Mouse (Mus musculus) midbrain, embryonic 10.5 days (tissue): ENCODE data around the gene Snca. TPM values are rescaled to one million over a fixed set of nuclear protein-coding genes. Genes with fewer than 3 reads are reported as not detected.

Source experiments
- DNase-seq: peaks from one replicate; pipeline ENCODE4 v3.0.0-alpha.2; 2017; ENCODE audit warnings: low spot score
- H3K27ac ChIP-seq: fragments of 300-500 bp; sonication (generic); replicated peaks from 2 replicates; pipeline ENCODE4 v1.5.1; 2016; ENCODE audit warnings: mild to moderate bottlenecking
- H3K27me3 ChIP-seq: fragments of 300-500 bp; sonication (generic); 2 replicates; pipeline ENCODE4 v1.6.1; 2016; ENCODE audit warnings: low read depth, mild to moderate bottlenecking; ENCODE audit not compliant: poor library complexity, severe bottlenecking
- H3K36me3 ChIP-seq: fragments of 300-500 bp; sonication (generic); 2 replicates; pipeline ENCODE4 v1.6.1; 2016; ENCODE audit warnings: mild to moderate bottlenecking, moderate library complexity
- H3K4me1 ChIP-seq: fragments of 300-500 bp; sonication (generic); 2 replicates; pipeline ENCODE4 v1.6.1; 2016
- H3K4me3 ChIP-seq: fragments of 300-500 bp; sonication (generic); 2 replicates; pipeline ENCODE4 v1.5.1; 2016; ENCODE audit warnings: mild to moderate bottlenecking, moderate library complexity
- H3K9me3 ChIP-seq: fragments of 300-500 bp; sonication (generic); replicated peaks from 2 replicates; pipeline ENCODE4 v1.6.1; 2016; ENCODE audit warnings: mild to moderate bottlenecking
- WGBS: fragments of 180-500 bp; shearing (Covaris S2); methylation state at CpG from one replicate; pipeline ENCODE4 v1.1.7; 2016; 5-methylcytosine and 5-hydroxymethylcytosine counted together
- polyA plus RNA-seq: library from polyadenylated mRNA; unstranded; fragments of >200 nt; fragmentation: Nextera tagmentation; extraction: Ambion mirVana; gene quantifications from 2 replicates; pipeline ENCODE4 v1.2.1, GENCODE M21; 2016

Gene Snca
- 16.0 and 18.5 TPM in 2 replicates for polyA plus RNA-seq

- Histone ChIP-seq H3K9me3 (no peaks in the 10 kb centered on the region), H3K27me3 (peaks cover 11% of the 10 kb centered on the region), H3K4me3 (peak within 1 kb of the TSS; percentile 64), H3K4me1 (peaks cover 16% of the 10 kb centered on the region), H3K36me3 (no peaks in the 10 kb centered on the region), H3K27ac (peak within 1 kb of the TSS; percentile 88)
- DNase-seq = no peak
- WGBS = 2% methylated on average over 14 of the region's 14 CpGs
Observed at GRCm38 (mm10) chr6:60829282-60829891, at the start of gene Snca. Gene Snca, minus strand, starts transcription at chr6:60829855.

GRCm38 (mm10) chr6:60870126-60870525 is 40.5 kb upstream of the Snca start:
- Histone ChIP-seq H3K9me3 (no peaks in the 10 kb centered on the region), H3K4me1 (no peaks in the 10 kb centered on the region), H3K4me3 (no peak overlapping the region), H3K27ac (no peak overlapping the region), H3K27me3 (no peaks in the 10 kb centered on the region), H3K36me3 (no peaks in the 10 kb centered on the region)
- no peak for DNase-seq
- 61% methylated on average over 1 of the region's 1 CpGs for WGBS

GRCm38 (mm10) chr6:60856599-60856998 is 26.9 kb upstream of the Snca start:
- Histone ChIP-seq H3K4me1 (no peaks in the 10 kb centered on the region), H3K9me3 (no peaks in the 10 kb centered on the region), H3K4me3 (no peak overlapping the region), H3K27ac (no peak overlapping the region), H3K36me3 (no peaks in the 10 kb centered on the region), H3K27me3 (no peaks in the 10 kb centered on the region)
- no peak for DNase-seq
- 85% methylated on average over 2 of the region's 2 CpGs for WGBS

- no peak overlapping the region for H3K27ac ChIP-seq
- H3K36me3 ChIP-seq = no peaks in the 10 kb centered on the region
- WGBS = 86% methylated on average over 2 of the region's 2 CpGs
- H3K4me1 ChIP-seq = no peaks in the 10 kb centered on the region
- no peak overlapping the region for H3K4me3 ChIP-seq
- no peaks in the 10 kb centered on the region for H3K27me3 ChIP-seq
- no peak for DNase-seq
- H3K9me3 ChIP-seq = no peaks in the 10 kb centered on the region
Observed at GRCm38 (mm10) chr6:60851690-60852089, 22.0 kb upstream of the Snca start.

- Histone ChIP-seq H3K4me3 (peak overlapping the region; percentile 64), H3K9me3 (no peaks in the 10 kb centered on the region), H3K27me3 (peaks cover 11% of the 10 kb centered on the region), H3K4me1 (peaks cover 16% of the 10 kb centered on the region), H3K27ac (peak overlapping the region; percentile 88), H3K36me3 (no peaks in the 10 kb centered on the region)
- peak; percentile 77 for DNase-seq
- WGBS = 2% methylated on average over 35 of the region's 35 CpGs
Observed at GRCm38 (mm10) chr6:60828429-60829264, 1.0 kb downstream of the Snca start.

GRCm38 (mm10) chr6:60828047-60828428 is 1.6 kb downstream of the Snca start:
- WGBS = 35% methylated on average over 1 of the region's 1 CpGs
- no peaks in the 10 kb centered on the region for H3K9me3 ChIP-seq
- peak overlapping the region; percentile 64 for H3K4me3 ChIP-seq
- peaks cover 11% of the 10 kb centered on the region for H3K27me3 ChIP-seq
- peaks cover 16% of the 10 kb centered on the region for H3K4me1 ChIP-seq
- H3K36me3 ChIP-seq = no peaks in the 10 kb centered on the region
- DNase-seq = peak; percentile 16
- H3K27ac ChIP-seq = peak overlapping the region; percentile 88

- Histone ChIP-seq H3K27me3 (peaks cover 11% of the 10 kb centered on the region), H3K4me3 (no peak overlapping the region), H3K4me1 (peaks cover 16% of the 10 kb centered on the region), H3K27ac (no peak overlapping the region), H3K36me3 (no peaks in the 10 kb centered on the region), H3K9me3 (no peaks in the 10 kb centered on the region)
- DNase-seq = no peak
- 53% methylated on average over 1 of the region's 1 CpGs for WGBS
Observed at GRCm38 (mm10) chr6:60827290-60827689, 2.4 kb downstream of the Snca start.

- 86% methylated on average over 1 of the region's 1 CpGs for WGBS
- Histone ChIP-seq H3K36me3 (no peaks in the 10 kb centered on the region), H3K4me3 (no peak overlapping the region), H3K4me1 (no peaks in the 10 kb centered on the region), H3K27ac (no peak overlapping the region), H3K9me3 (no peaks in the 10 kb centered on the region), H3K27me3 (no peaks in the 10 kb centered on the region)
- no peak for DNase-seq
Observed at GRCm38 (mm10) chr6:60819272-60819671, 10.4 kb downstream of the Snca start.

- H3K4me3 ChIP-seq = no peak overlapping the region
- 74% methylated on average over 3 of the region's 3 CpGs for WGBS
- no peak overlapping the region for H3K27ac ChIP-seq
- no peaks in the 10 kb centered on the region for H3K27me3 ChIP-seq
- no peaks in the 10 kb centered on the region for H3K4me1 ChIP-seq
- H3K9me3 ChIP-seq = no peaks in the 10 kb centered on the region
- DNase-seq = no peak
- no peaks in the 10 kb centered on the region for H3K36me3 ChIP-seq
Observed at GRCm38 (mm10) chr6:60813516-60813915, 16.1 kb downstream of the Snca start.

GRCm38 (mm10) chr6:60798266-60798665 is 31.4 kb downstream of the Snca start:
- H3K4me1 ChIP-seq = no peaks in the 10 kb centered on the region
- 93% methylated on average over 1 of the region's 1 CpGs for WGBS

GRCm38 (mm10) chr6:60793659-60794365 is 35.8 kb downstream of the Snca start:
- WGBS = 92% methylated on average over 3 of the region's 3 CpGs
- Histone ChIP-seq H3K27ac (no peak overlapping the region), H3K4me1 (no peaks in the 10 kb centered on the region), H3K27me3 (no peaks in the 10 kb centered on the region), H3K36me3 (no peaks in the 10 kb centered on the region), H3K9me3 (no peaks in the 10 kb centered on the region), H3K4me3 (no peak overlapping the region)
- DNase-seq = no peak

More at GRCm38 (mm10) chr6:60798266-60798665, 31.4 kb downstream of the Snca start:
- H3K27me3 ChIP-seq = no peaks in the 10 kb centered on the region
- no peak overlapping the region for H3K4me3 ChIP-seq
- no peak for DNase-seq
- H3K9me3 ChIP-seq = no peaks in the 10 kb centered on the region
- H3K27ac ChIP-seq = no peak overlapping the region
- H3K36me3 ChIP-seq = no peaks in the 10 kb centered on the region

- H3K4me1 ChIP-seq = no peaks in the 10 kb centered on the region
- no peak for DNase-seq
- no peaks in the 10 kb centered on the region for H3K9me3 ChIP-seq
- H3K4me3 ChIP-seq = no peak overlapping the region
- no peaks in the 10 kb centered on the region for H3K27me3 ChIP-seq
- no peaks in the 10 kb centered on the region for H3K36me3 ChIP-seq
- WGBS = 97% methylated on average over 1 of the region's 1 CpGs
- H3K27ac ChIP-seq = no peak overlapping the region
Observed at GRCm38 (mm10) chr6:60786955-60787354, 42.7 kb downstream of the Snca start.

- no peak overlapping the region for H3K4me3 ChIP-seq
- WGBS = 87% methylated on average over 1 of the region's 1 CpGs
- H3K4me1 ChIP-seq = no peaks in the 10 kb centered on the region
- H3K36me3 ChIP-seq = no peaks in the 10 kb centered on the region
- H3K9me3 ChIP-seq = no peaks in the 10 kb centered on the region
- no peak overlapping the region for H3K27ac ChIP-seq
- no peaks in the 10 kb centered on the region for H3K27me3 ChIP-seq
- no peak for DNase-seq
Observed at GRCm38 (mm10) chr6:60771899-60772298, 57.8 kb downstream of the Snca start.
